Mouse (Mus musculus) kidney, embryonic 14.5 days (tissue): ENCODE data around the gene Exd1. TPM values are rescaled to one million over a fixed set of nuclear protein-coding genes. Genes with fewer than 3 reads are reported as not detected.

Experiments used
- ATAC-seq: fragments of 200-750 bp; cut with Nextera tagmentation; 2 replicates; pipeline ENCODE4 v1.8.0; 2017; ENCODE audit warnings: moderate number of reproducible peaks, mild to moderate bottlenecking, moderate TSS enrichment, moderate library complexity; ENCODE audit not compliant: low FRiP score, low TSS enrichment
- H3K27ac ChIP-seq: fragments of 300-500 bp; sonication (generic); 2 replicates; pipeline ENCODE4 v1.5.1; 2014; ENCODE audit warnings: low read depth, mild to moderate bottlenecking, low read length, moderate library complexity, mixed read lengths
- H3K27me3 ChIP-seq: fragments of 300-500 bp; sonication (generic); 2 replicates; pipeline ENCODE4 v1.6.1; 2014; ENCODE audit warnings: mild to moderate bottlenecking, low read length; ENCODE audit not compliant: control insufficient read depth, insufficient read depth
- H3K36me3 ChIP-seq: fragments of 300-500 bp; sonication (generic); 2 replicates; pipeline ENCODE4 v1.6.1; 2014; ENCODE audit warnings: low read length, mixed read lengths; ENCODE audit not compliant: control insufficient read depth, insufficient read depth
- H3K4me1 ChIP-seq: fragments of 300-500 bp; sonication (generic); 2 replicates; pipeline ENCODE4 v1.6.1; 2014; ENCODE audit warnings: low read length, mixed read lengths; ENCODE audit not compliant: control insufficient read depth, insufficient read depth
- H3K4me2 ChIP-seq: fragments of 300-500 bp; sonication (generic); replicated peaks from 2 replicates; pipeline ENCODE4 v1.6.1; 2014; ENCODE audit warnings: low read depth, mild to moderate bottlenecking, low read length
- H3K4me3 ChIP-seq: fragments of 300-500 bp; sonication (generic); 2 replicates; pipeline ENCODE4 v1.5.1; 2014; ENCODE audit warnings: mild to moderate bottlenecking, low read length
- H3K9ac ChIP-seq: fragments of 300-500 bp; sonication (generic); 2 replicates; pipeline ENCODE4 v1.6.1; 2014; ENCODE audit warnings: low read depth, mild to moderate bottlenecking, low read length, moderate library complexity
- H3K9me3 ChIP-seq: fragments of 300-500 bp; sonication (generic); 2 replicates; pipeline ENCODE4 v1.6.1; 2016; ENCODE audit warnings: low read length; ENCODE audit not compliant: control insufficient read depth
- WGBS: fragments of 180-500 bp; shearing (Covaris S2); extraction: QIAGEN DNeasy Blood & Tissue Kit; methylation state at CpG from one replicate; pipeline ENCODE4 v1.1.7; 2014; 5-methylcytosine and 5-hydroxymethylcytosine counted together
- polyA plus RNA-seq: library from polyadenylated mRNA; unstranded; fragments of >200 nt; fragmentation: Nextera tagmentation; extraction: Ambion mirVana; gene quantifications from 2 replicates; pipeline ENCODE4 v1.2.1, GENCODE M21; 2014

The Exd1 gene
- 0.09 and 0.38 TPM in 2 replicates for polyA plus RNA-seq

GRCm38 (mm10) chr2:119547522-119548370 is at the start of gene Exd1, which contains the start of gene Chp1:
TSS of gene Exd1 (minus strand) at chr2:119547627.
TSS of gene Chp1 (plus strand) at chr2:119547697.
- no peaks in the 10 kb centered on the region for H3K36me3 ChIP-seq
- WGBS: under 1% methylated on average over 57 of the region's 57 CpGs
- ATAC-seq: peak; percentile 99
- peak within 1 kb of the TSS; percentile 68 for H3K9ac ChIP-seq
- H3K4me3 ChIP-seq: peak within 1 kb of the TSS; percentile 83
- H3K4me1 ChIP-seq: peaks cover 9% of the 10 kb centered on the region; the same call in 1 of the 2 replicates
- H3K27me3 ChIP-seq: no peaks in the 10 kb centered on the region
- peak within 1 kb of the TSS; percentile 51 for H3K4me2 ChIP-seq
- peak within 1 kb of the TSS; percentile 63 for H3K27ac ChIP-seq
- no peaks in the 10 kb centered on the region for H3K9me3 ChIP-seq

GRCm38 (mm10) chr2:119596781-119597330 is 49.4 kb upstream of the Exd1 start:
- peaks cover 53% of the 10 kb centered on the region for H3K36me3 ChIP-seq
- H3K4me1 ChIP-seq: peaks cover 6% of the 10 kb centered on the region
- no peak for ATAC-seq
- H3K27me3 ChIP-seq: no peaks in the 10 kb centered on the region
- no peaks in the 10 kb centered on the region for H3K9me3 ChIP-seq
- no peak overlapping the region for H3K4me3 ChIP-seq
- H3K27ac ChIP-seq: no peak overlapping the region
- H3K4me2 ChIP-seq: no peak overlapping the region
- 91% methylated on average over 8 of the region's 8 CpGs for WGBS
- H3K9ac ChIP-seq: no peak overlapping the region

DNA sequence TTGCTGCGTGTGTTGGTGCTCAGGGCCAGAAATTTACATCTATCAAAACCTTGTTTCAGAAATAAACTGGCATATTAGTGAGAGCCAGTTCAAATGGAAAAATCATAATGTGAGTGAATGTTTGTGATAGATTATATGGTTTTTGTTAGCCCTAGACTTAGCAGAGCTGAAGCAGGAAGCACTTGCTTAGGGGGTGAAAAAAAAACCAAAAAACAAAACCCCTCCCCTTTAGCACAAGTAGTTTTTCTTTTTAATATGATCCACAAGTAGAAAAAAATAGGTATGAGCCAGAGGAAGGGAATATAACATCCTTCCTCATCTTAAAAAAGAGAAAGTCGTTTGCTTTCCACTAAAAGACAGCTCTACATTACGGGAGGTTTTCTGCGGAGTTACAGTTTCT is 47.9 kb upstream of the Exd1 start:
- WGBS: 30% methylated on average over 4 of the region's 4 CpGs
- Histone ChIP-seq H3K9me3 (no peaks in the 10 kb centered on the region), H3K4me1 (peaks cover 6% of the 10 kb centered on the region), H3K27me3 (no peaks in the 10 kb centered on the region), H3K9ac (peak overlapping the region; percentile 95; the same call in 1 of the 2 replicates), H3K36me3 (peaks cover 41% of the 10 kb centered on the region), H3K27ac (no peak overlapping the region), H3K4me2 (peak overlapping the region; percentile 65), H3K4me3 (peak overlapping the region; percentile 99)
- no peak for ATAC-seq

GRCm38 (mm10) chr2:119594113-119594981 is 46.9 kb upstream of the Exd1 start:
- Histone ChIP-seq H3K9ac (peak overlapping the region; percentile 95), H3K9me3 (no peaks in the 10 kb centered on the region), H3K36me3 (peaks cover 31% of the 10 kb centered on the region), H3K4me3 (peak overlapping the region; percentile 99), H3K27ac (peak overlapping the region; percentile 90), H3K4me1 (peaks cover 6% of the 10 kb centered on the region), H3K4me2 (peak overlapping the region; percentile 65), H3K27me3 (no peaks in the 10 kb centered on the region)
- ATAC-seq: peak; percentile 99
- WGBS: under 1% methylated on average over 60 of the region's 61 CpGs

GRCm38 (mm10) chr2:119593765-119594112 is 46.3 kb upstream of the Exd1 start:
- no peaks in the 10 kb centered on the region for H3K27me3 ChIP-seq
- H3K4me3 ChIP-seq: peak overlapping the region; percentile 99
- WGBS: 6% methylated on average over 7 of the region's 7 CpGs
- H3K36me3 ChIP-seq: peaks cover 25% of the 10 kb centered on the region
- H3K9ac ChIP-seq: no peak overlapping the region; the same call in 1 of the 2 replicates
- peaks cover 6% of the 10 kb centered on the region for H3K4me1 ChIP-seq
- peak; percentile 5 for ATAC-seq
- peak overlapping the region; percentile 32; the same call in 1 of the 2 replicates for H3K27ac ChIP-seq
- H3K9me3 ChIP-seq: no peaks in the 10 kb centered on the region
- H3K4me2 ChIP-seq: peak overlapping the region; percentile 31

DNA sequence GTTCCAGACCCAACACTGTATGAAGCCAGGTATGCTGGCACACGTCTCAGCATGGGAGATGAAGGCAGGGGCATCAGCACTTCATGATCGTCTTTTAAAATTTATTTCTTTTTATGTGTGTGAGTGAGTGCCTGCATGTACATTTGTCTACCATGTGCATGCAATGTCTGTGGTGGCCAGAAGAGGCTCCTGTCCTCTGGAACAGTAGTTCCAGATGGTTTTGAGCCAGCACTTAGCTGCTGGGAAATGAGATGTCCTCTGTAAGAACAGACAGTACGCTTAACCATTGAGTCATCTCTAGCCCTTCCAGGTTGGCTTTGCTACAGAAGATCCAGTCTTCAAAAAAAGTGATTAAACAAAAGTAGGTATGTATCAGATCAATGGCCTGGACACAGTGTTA is 43.8 kb upstream of the Exd1 start:
- H3K36me3 ChIP-seq: peaks cover 3% of the 10 kb centered on the region; the same call in 1 of the 2 replicates
- H3K4me3 ChIP-seq: no peak overlapping the region
- H3K4me2 ChIP-seq: no peak overlapping the region
- peaks cover 6% of the 10 kb centered on the region for H3K4me1 ChIP-seq
- no peaks in the 10 kb centered on the region for H3K9me3 ChIP-seq
- H3K9ac ChIP-seq: no peak overlapping the region
- no peaks in the 10 kb centered on the region for H3K27me3 ChIP-seq
- WGBS: 85% methylated on average over 3 of the region's 3 CpGs
- H3K27ac ChIP-seq: no peak overlapping the region
- no peak for ATAC-seq

DNA sequence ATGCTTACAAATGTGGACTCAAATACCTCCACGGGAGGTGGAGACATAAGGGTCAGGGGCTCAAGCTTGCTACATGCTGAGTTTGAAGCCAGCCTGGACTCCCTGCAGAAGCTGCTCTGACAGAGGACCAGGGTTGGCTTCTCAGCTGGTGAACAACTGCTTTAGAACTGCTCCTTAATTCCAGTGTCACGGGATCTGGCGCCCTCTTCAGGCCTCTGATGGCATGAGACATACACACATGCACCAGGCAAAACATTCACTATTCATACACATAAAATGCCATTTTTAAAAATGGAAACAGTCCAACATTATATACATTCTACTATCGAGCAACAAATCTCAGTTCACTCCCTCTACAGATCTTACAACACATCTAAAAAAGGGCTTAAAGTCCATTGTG is 40.0 kb upstream of the Exd1 start:
- H3K9me3 ChIP-seq: no peaks in the 10 kb centered on the region
- no peak for ATAC-seq
- H3K27me3 ChIP-seq: no peaks in the 10 kb centered on the region
- H3K4me3 ChIP-seq: no peak overlapping the region
- H3K27ac ChIP-seq: no peak overlapping the region
- 22% methylated on average over 4 of the region's 4 CpGs for WGBS
- no peak overlapping the region for H3K4me2 ChIP-seq
- H3K9ac ChIP-seq: no peak overlapping the region
- H3K36me3 ChIP-seq: no peaks in the 10 kb centered on the region
- H3K4me1 ChIP-seq: no peaks in the 10 kb centered on the region

GRCm38 (mm10) chr2:119584282-119584681 is 36.9 kb upstream of the Exd1 start:
- no peaks in the 10 kb centered on the region for H3K9me3 ChIP-seq
- H3K27ac ChIP-seq: no peak overlapping the region
- no peak overlapping the region for H3K9ac ChIP-seq
- no peak overlapping the region for H3K4me2 ChIP-seq
- H3K36me3 ChIP-seq: no peaks in the 10 kb centered on the region
- H3K4me3 ChIP-seq: no peak overlapping the region
- no peak for ATAC-seq
- 90% methylated on average over 8 of the region's 8 CpGs for WGBS
- H3K4me1 ChIP-seq: no peaks in the 10 kb centered on the region
- no peaks in the 10 kb centered on the region for H3K27me3 ChIP-seq
